Mouse (Mus musculus): ENCODE measurements around the gene Lipt2.

DNA sequence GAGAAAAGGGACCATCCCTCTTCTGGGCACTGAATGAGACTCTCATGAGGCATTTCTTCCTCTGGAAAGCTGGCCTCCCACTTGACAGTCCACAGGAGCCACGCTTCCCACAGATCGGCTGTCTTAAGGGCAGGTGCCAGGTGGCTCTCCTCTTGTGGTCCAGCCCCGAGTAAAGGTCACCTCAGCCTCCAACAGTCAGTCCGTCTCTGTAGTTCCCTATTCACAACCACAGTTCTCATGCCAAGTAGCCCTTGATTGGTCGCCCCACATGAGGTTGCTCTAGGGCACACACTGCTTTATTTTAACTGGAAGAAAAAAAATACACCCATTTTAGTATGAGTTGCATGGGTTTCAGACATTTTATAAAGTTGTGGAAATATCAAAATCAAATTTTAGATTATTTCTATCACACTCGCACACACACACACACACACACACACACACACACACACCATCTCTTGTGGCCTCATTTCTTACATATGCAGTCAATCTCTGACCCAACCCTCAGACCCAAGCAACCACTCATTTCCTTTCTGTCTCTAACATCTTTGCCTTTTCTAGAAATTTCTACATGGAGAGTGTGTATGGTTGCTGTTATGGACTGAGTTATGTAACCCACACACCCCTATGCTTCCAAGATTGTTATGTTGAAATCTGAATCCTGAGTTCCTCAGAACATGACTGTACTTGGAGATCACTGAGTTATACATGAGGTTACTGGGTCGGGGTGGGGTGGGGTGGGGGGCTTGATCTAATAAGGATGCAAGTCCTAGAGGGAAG, 30.6 kb upstream of the Lipt2 start:
- TF ChIP-seq POLR2A (IDR thresholded peaks at IDR 0.05; ENCODE audit: borderline replicate concordance, extremely low read depth, low read depth, low read length) (no peak), CTCF (IDR thresholded peaks at IDR 0.05; ENCODE audit: insufficient read depth, low read length) (no peak)

All from lung, adult 2 months (tissue).